24 mouse cellular contexts compared by ENCODE assay signal in genomic region chr16:13825781-13826490, GRCm38 (mm10). TPM values are rescaled to one million over a fixed set of nuclear protein-coding genes. Genes with fewer than 3 reads are reported as not detected.
A peak's percentile ranks its signal among the peaks of the same experiment; 100 is the strongest.
DNase-seq lines count a peak whose midpoint lies in the region; ATAC-seq and TF ChIP-seq lines count a peak whose summit lies in the region.
"Had no signal": no experiment of that assay in that cellular context is flagged by ENCODE, and none has a peak within 500 bp of the region (broad histone marks: within the 10 kb centered on the region; RNA-seq: fewer than 3 reads in every experiment).

No protein-coding gene starts in this region.

- H3K4me3 ChIP-seq in heart, embryonic 14.5 days (ENCODE audit: control insufficient read depth in 1 of 2, insufficient read depth in 1 of 2, low read depth in 1 of 2, low read length in 2 of 2), result no peak overlapping the region
- no peak overlapping the region for H3K4me3 ChIP-seq in heart, adult 2 months
- H3K4me3 ChIP-seq in midbrain, embryonic 11.5 days (ENCODE audit: low read depth, low read length), result no peak overlapping the region
- no peak overlapping the region for H3K4me3 ChIP-seq in midbrain, embryonic 16.5 days (ENCODE audit: low read depth, low read length)
- H3K4me3 ChIP-seq: embryonic facial prominence, embryonic 12.5 days; hindbrain, embryonic 12.5 days; midbrain, embryonic 12.5 days; neural tube, embryonic 12.5 days had no signal

- no peaks in the 10 kb centered on the region for H3K27me3 ChIP-seq in heart, embryonic 14.5 days (ENCODE audit: control insufficient read depth, insufficient read depth, low read length)
- no peaks in the 10 kb centered on the region for H3K27me3 ChIP-seq in heart, adult 2 months (ENCODE audit: control insufficient read depth, insufficient read depth, low read length)
- no peaks in the 10 kb centered on the region for H3K27me3 ChIP-seq in midbrain, embryonic 11.5 days (ENCODE audit: control insufficient read depth, insufficient read depth, low read length)
- no peaks in the 10 kb centered on the region for H3K27me3 ChIP-seq in midbrain, embryonic 16.5 days (ENCODE audit: control insufficient read depth, insufficient read depth, low read depth, low read length)
- H3K27me3 ChIP-seq: embryonic facial prominence, embryonic 12.5 days; hindbrain, embryonic 12.5 days; midbrain, embryonic 12.5 days; neural tube, embryonic 12.5 days had no signal

- peaks cover 0 to 9% of the 10 kb centered on the region in 2 experiments; a peak in 2 of 4 replicates for H3K4me1 ChIP-seq in heart, embryonic 14.5 days (ENCODE audit: control insufficient read depth in 2 of 2, insufficient read depth in 2 of 2, low read length in 2 of 2)
- H3K4me1 ChIP-seq in heart, adult 2 months (ENCODE audit: control insufficient read depth, insufficient read depth, low read length), result peaks cover 2% of the 10 kb centered on the region
- no peaks in the 10 kb centered on the region for H3K4me1 ChIP-seq in midbrain, embryonic 11.5 days (ENCODE audit: control insufficient read depth, insufficient read depth, low read length)
- H3K4me1 ChIP-seq in midbrain, embryonic 16.5 days (ENCODE audit: control insufficient read depth, insufficient read depth, low read length), result peaks cover 4% of the 10 kb centered on the region
- H3K4me1 ChIP-seq: midbrain, embryonic 12.5 days; neural tube, embryonic 12.5 days had no signal

- TF ChIP-seq POLR2A in heart, adult 2 months (IDR thresholded peaks at IDR 0.05; ENCODE audit: insufficient read depth, low read depth, low read length), result no peak

- H3K79me2 ChIP-seq in heart, adult 2 months (replicated peaks; ENCODE audit: control insufficient read depth, insufficient read depth, low read length), result peaks cover 9% of the 10 kb centered on the region

- 57% methylated on average over 7 of the region's 7 CpGs for WGBS in heart, embryonic 14.5 days
- 68% methylated on average over 7 of the region's 7 CpGs for WGBS in heart, adult 2 months
- 83% methylated on average over 7 of the region's 7 CpGs for WGBS in midbrain, embryonic 11.5 days
- 85% methylated on average over 7 of the region's 7 CpGs for WGBS in midbrain, embryonic 16.5 days

- peak overlapping the region; percentile 25; the same call in 1 of the 2 replicates for H3K9ac ChIP-seq in heart, embryonic 14.5 days (ENCODE audit: low read length)
- H3K9ac ChIP-seq in heart, adult 2 months (ENCODE audit: low read depth, low read length), result no peak overlapping the region
- no peak overlapping the region for H3K9ac ChIP-seq in midbrain, embryonic 11.5 days (ENCODE audit: low read length)
- H3K9ac ChIP-seq in midbrain, embryonic 16.5 days (ENCODE audit: low read depth, low read length), result no peak overlapping the region
- H3K9ac ChIP-seq: embryonic facial prominence, embryonic 12.5 days; hindbrain, embryonic 12.5 days; liver, postnatal 0 days; midbrain, embryonic 12.5 days; neural tube, embryonic 12.5 days had no signal

- DNase-seq in heart, adult 2 months, result no peak
- peak; percentile 51 for DNase-seq in midbrain, embryonic 11.5 days (ENCODE audit: low spot score, missing footprints)
- DNase-seq in fibroblast of lung, adult 2 months (ENCODE audit: low read depth), result peak; percentile 39
- DNase-seq in testis, postnatal 14 days (ENCODE audit: low spot score), result no peak
- no peak for DNase-seq in spleen, postnatal 10 days (ENCODE audit: low spot score in 2 of 2)
- DNase-seq: adrenal gland, postnatal 36 days; cerebellum, adult 9-11 months; gastrocnemius, postnatal 10 days; heart, postnatal 10 days; layer of hippocampus, adult 9-11 months; liver, postnatal 0 days; right cerebral cortex, postnatal 14 days; thymus, postnatal 25 days had no signal

- H3K9me3 ChIP-seq in heart, embryonic 14.5 days (ENCODE audit: control insufficient read depth, low read length), result no peaks in the 10 kb centered on the region
- H3K9me3 ChIP-seq in midbrain, embryonic 11.5 days (ENCODE audit: control insufficient read depth, low read length), result no peaks in the 10 kb centered on the region
- H3K9me3 ChIP-seq in midbrain, embryonic 16.5 days (replicated peaks; ENCODE audit: control insufficient read depth, low read length, poor library complexity, severe bottlenecking), result no peaks in the 10 kb centered on the region
- H3K9me3 ChIP-seq: embryonic facial prominence, embryonic 12.5 days; hindbrain, embryonic 12.5 days; midbrain, embryonic 12.5 days; neural tube, embryonic 12.5 days had no signal

- H3K36me3 ChIP-seq in heart, embryonic 14.5 days (ENCODE audit: control insufficient read depth, insufficient read depth, low read length), result peaks cover 45% of the 10 kb centered on the region
- no peaks in the 10 kb centered on the region for H3K36me3 ChIP-seq in heart, adult 2 months (ENCODE audit: control insufficient read depth, insufficient read depth, low read length)
- H3K36me3 ChIP-seq in midbrain, embryonic 11.5 days (ENCODE audit: control insufficient read depth, insufficient read depth, low read length), result peaks cover 9% of the 10 kb centered on the region; the same call in 1 of the 2 replicates
- H3K36me3 ChIP-seq in midbrain, embryonic 16.5 days (ENCODE audit: control insufficient read depth, insufficient read depth, low read length), result peaks cover 29% of the 10 kb centered on the region

- no peak for TF ChIP-seq CTCF in heart, adult 2 months (IDR thresholded peaks at IDR 0.05)

- 0 out of 4 replicates have a peak overlapping the region, but pooled peaks have one; percentile 2 to 15 for H3K27ac ChIP-seq in heart, embryonic 14.5 days (replicated peaks in 1 of 2; ENCODE audit: control insufficient read depth in 1 of 2, insufficient read depth in 1 of 2, low read depth in 2 of 2, low read length in 2 of 2)
- H3K27ac ChIP-seq in heart, adult 2 months, result no peak overlapping the region
- H3K27ac ChIP-seq in midbrain, embryonic 11.5 days (ENCODE audit: low read depth, low read length), result no peak overlapping the region
- H3K27ac ChIP-seq in midbrain, embryonic 16.5 days (ENCODE audit: low read length), result no peak overlapping the region
- H3K27ac ChIP-seq: embryonic facial prominence, embryonic 12.5 days; hindbrain, embryonic 12.5 days; macrophage; midbrain, embryonic 12.5 days; neural tube, embryonic 12.5 days had no signal

- ATAC-seq in heart, embryonic 14.5 days (ENCODE audit: insufficient number of reproducible peaks, insufficient read depth, low FRiP score, low read depth), result no peak
- ATAC-seq in midbrain, embryonic 11.5 days (ENCODE audit: low FRiP score), result no peak
- ATAC-seq in midbrain, embryonic 16.5 days, result no peak
- ATAC-seq: forebrain, embryonic 16.5 days; intestine, postnatal 0 days; liver, postnatal 0 days; lung, postnatal 0 days had no signal

- TF ChIP-seq EP300 in heart, adult 2 months (IDR thresholded peaks at IDR 0.05; ENCODE audit: insufficient read depth, low read depth, low read length), result no peak

- H3K4me2 ChIP-seq in heart, embryonic 14.5 days (ENCODE audit: low read length), result no peak overlapping the region
- H3K4me2 ChIP-seq in midbrain, embryonic 11.5 days, result no peak overlapping the region
- no peak overlapping the region for H3K4me2 ChIP-seq in midbrain, embryonic 16.5 days (ENCODE audit: low read length)
- H3K4me2 ChIP-seq: embryonic facial prominence, embryonic 12.5 days; hindbrain, embryonic 12.5 days; liver, embryonic 11.5 days; midbrain, embryonic 12.5 days; neural tube, embryonic 12.5 days had no signal

- intact Hi-C loops in heart, adult 2 months (cut with DNase I), result loop anchor here (10.0 kb wide), 1 partner anchor 329 kb away; no protein-coding TSS in a partner anchor

RNA-seq across cellular contexts. Expression of gene Ntan1, which starts 7.3 kb away (rescaled TPM):
- 158 and 162 TPM in 2 replicates for polyA plus RNA-seq in heart, embryonic 14.5 days (2014; fragmentation: Nextera tagmentation; extraction: Ambion mirVana)
- 10 to 100 TPM; 42.9 to 47.1 TPM for total RNA-seq in heart, adult 2 months (2021)
- 40.2 and 46.2 TPM in 2 replicates for polyA plus RNA-seq in heart, adult 2 months (2012; rRNA removed)
- polyA plus RNA-seq in midbrain, embryonic 11.5 days (2014; fragmentation: Nextera tagmentation; extraction: Ambion mirVana), result 160 and 167 TPM in 2 replicates
- 209 and 214 TPM in 2 replicates for polyA plus RNA-seq in midbrain, embryonic 16.5 days (2015; fragmentation: Nextera tagmentation; extraction: Ambion mirVana)

RNA-seq across cellular contexts. Expression of gene Rrn3, which starts 45.4 kb away (rescaled TPM):
- polyA plus RNA-seq in heart, embryonic 14.5 days (2014; fragmentation: Nextera tagmentation; extraction: Ambion mirVana), result 49.8 and 54.5 TPM in 2 replicates
- 10 to 100 TPM; 37.9 to 38.3 TPM for total RNA-seq in heart, adult 2 months (2021)
- polyA plus RNA-seq in heart, adult 2 months (2012; rRNA removed), result 17.2 and 25.4 TPM in 2 replicates
- polyA plus RNA-seq in midbrain, embryonic 11.5 days (2014; fragmentation: Nextera tagmentation; extraction: Ambion mirVana), result 107 and 118 TPM in 2 replicates
- 88.3 and 96.1 TPM in 2 replicates for polyA plus RNA-seq in midbrain, embryonic 16.5 days (2015; fragmentation: Nextera tagmentation; extraction: Ambion mirVana)

Comparison
In these comparisons a context has a peak if more than half of its experiments do, and no peak if none do; other contexts are left out.
1. H3K27ac ChIP-seq: peak in heart, embryonic 14.5 days (2 of 2); none in heart, adult 2 months (single experiment), midbrain, embryonic 11.5 days (single experiment) and midbrain, embryonic 16.5 days (single experiment).
2. DNase-seq: peak in midbrain, embryonic 11.5 days (single experiment) and fibroblast of lung, adult 2 months (single experiment); none in heart, adult 2 months (0 of 2), testis, postnatal 14 days (single experiment) and spleen, postnatal 10 days (0 of 2).